Comparison of ENCODE assay signal across 34 mouse cellular contexts in the genomic region with DNA sequence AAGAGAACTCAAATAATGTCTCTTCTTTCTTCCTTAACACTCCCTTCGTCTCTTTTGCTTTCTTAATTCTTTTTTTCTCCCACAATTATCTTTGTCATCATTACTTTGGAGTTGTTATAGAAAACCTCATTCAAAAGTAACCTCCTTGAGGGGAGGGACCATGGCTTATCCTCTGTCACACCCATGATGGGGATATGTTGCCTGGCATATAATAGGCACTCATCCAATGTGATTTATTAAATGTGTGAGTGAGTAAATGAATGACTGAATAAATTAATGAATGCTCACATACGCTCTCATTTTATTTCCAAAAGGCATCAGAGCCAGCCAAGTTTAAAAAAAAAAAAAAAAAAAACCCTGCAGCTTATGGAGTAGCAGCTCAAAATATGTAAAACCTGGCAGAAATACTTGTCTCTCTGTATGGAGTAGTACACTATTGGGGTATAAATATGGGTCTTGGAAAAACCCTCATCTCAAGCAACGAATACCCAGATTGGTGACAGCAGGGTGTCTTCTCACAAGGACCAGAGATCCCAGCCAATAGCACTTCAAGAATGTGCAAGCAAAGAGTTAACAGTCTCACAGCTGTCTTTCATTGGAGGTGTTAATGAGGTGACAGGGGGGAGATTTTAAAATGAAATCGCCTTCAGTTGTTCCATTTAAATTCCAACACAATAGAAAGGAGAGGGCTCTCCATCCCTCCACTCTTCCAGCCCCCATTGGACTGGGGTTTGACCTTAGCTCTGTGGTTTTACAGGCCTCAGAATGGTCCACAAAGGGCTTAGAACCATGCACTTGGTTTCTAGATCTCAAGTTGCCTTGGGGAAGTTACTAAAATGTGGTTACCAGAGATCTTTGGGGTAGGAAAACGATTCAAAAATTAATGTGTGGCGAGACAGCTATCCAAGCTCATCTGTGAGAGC.
A peak's percentile ranks its signal among the peaks of the same experiment; 100 is the strongest.
DNase-seq lines count a peak whose midpoint lies in the region; ATAC-seq and TF ChIP-seq lines count a peak whose summit lies in the region.
"Had no signal": no experiment of that assay in that cellular context is flagged by ENCODE, and none has a peak within 500 bp of the region (broad histone marks: within the 10 kb centered on the region; RNA-seq: fewer than 3 reads in every experiment).

No protein-coding gene starts in this region.

- H3K4me2 ChIP-seq in lung, embryonic 16.5 days (ENCODE audit: low read depth, low read length), result no peak overlapping the region
- no peak overlapping the region for H3K4me2 ChIP-seq in forebrain, embryonic 15.5 days (replicated peaks)
- H3K4me2 ChIP-seq in limb, embryonic 15.5 days, result no peak overlapping the region
- no peak overlapping the region for H3K4me2 ChIP-seq in liver, postnatal 0 days (ENCODE audit: low read depth, low read length)
- H3K4me2 ChIP-seq: embryonic facial prominence, embryonic 12.5 days; heart, embryonic 11.5 days; hindbrain, embryonic 12.5 days; intestine, embryonic 15.5 days; liver, embryonic 12.5 days; midbrain, embryonic 13.5 days; neural tube, embryonic 15.5 days had no signal

- WGBS in lung, embryonic 16.5 days, result 48% methylated on average over 6 of the region's 6 CpGs
- WGBS in forebrain, embryonic 15.5 days, result 52% methylated on average over 6 of the region's 6 CpGs
- WGBS in limb, embryonic 10.5 days, result 62% methylated on average over 6 of the region's 6 CpGs
- 36% methylated on average over 6 of the region's 6 CpGs for WGBS in limb, embryonic 15.5 days
- 55% methylated on average over 6 of the region's 6 CpGs for WGBS in liver, postnatal 0 days (ENCODE audit: insufficient replicate concordance)

- no peak for TF ChIP-seq CTCF in liver, postnatal 0 days (IDR thresholded peaks at IDR 0.05; ENCODE audit: low read depth)

- H3K4me3 ChIP-seq in lung, embryonic 16.5 days (ENCODE audit: low read length), result no peak overlapping the region
- no peak overlapping the region for H3K4me3 ChIP-seq in forebrain, embryonic 15.5 days
- no peak overlapping the region for H3K4me3 ChIP-seq in limb, embryonic 10.5 days
- no peak overlapping the region for H3K4me3 ChIP-seq in limb, embryonic 15.5 days
- H3K4me3 ChIP-seq in liver, postnatal 0 days (ENCODE audit: low read depth, low read length), result no peak overlapping the region
- H3K4me3 ChIP-seq: embryonic facial prominence, embryonic 12.5 days; hindbrain, embryonic 12.5 days; intestine, embryonic 15.5 days; layer of hippocampus, adult 2 months; liver, embryonic 12.5 days; midbrain, embryonic 13.5 days; neural tube, embryonic 15.5 days had no signal

- H3K4me1 ChIP-seq in lung, embryonic 16.5 days (replicated peaks; ENCODE audit: control insufficient read depth, insufficient read depth, low read length), result no peaks in the 10 kb centered on the region
- H3K4me1 ChIP-seq in forebrain, embryonic 15.5 days, result no peaks in the 10 kb centered on the region
- peaks cover 19% of the 10 kb centered on the region for H3K4me1 ChIP-seq in limb, embryonic 10.5 days
- H3K4me1 ChIP-seq in limb, embryonic 15.5 days, result peaks cover 13% of the 10 kb centered on the region
- no peaks in the 10 kb centered on the region for H3K4me1 ChIP-seq in liver, postnatal 0 days (ENCODE audit: insufficient read depth)
- H3K4me1 ChIP-seq: hindbrain, embryonic 12.5 days; intestine, embryonic 15.5 days; liver, embryonic 12.5 days; midbrain, embryonic 13.5 days; neural tube, embryonic 15.5 days had no signal

- TF ChIP-seq EP300 in liver, postnatal 0 days (IDR thresholded peaks at IDR 0.05; ENCODE audit: low read depth), result no peak

- H3K9me3 ChIP-seq in lung, embryonic 16.5 days (ENCODE audit: control insufficient read depth, low read length), result no peaks in the 10 kb centered on the region
- H3K9me3 ChIP-seq in forebrain, embryonic 15.5 days, result no peaks in the 10 kb centered on the region
- no peaks in the 10 kb centered on the region for H3K9me3 ChIP-seq in limb, embryonic 10.5 days (replicated peaks)
- H3K9me3 ChIP-seq in limb, embryonic 15.5 days, result no peaks in the 10 kb centered on the region
- H3K9me3 ChIP-seq in liver, postnatal 0 days (ENCODE audit: low read length), result no peaks in the 10 kb centered on the region
- H3K9me3 ChIP-seq: embryonic facial prominence, embryonic 12.5 days; hindbrain, embryonic 12.5 days; intestine, embryonic 15.5 days; liver, embryonic 12.5 days; midbrain, embryonic 13.5 days; neural tube, embryonic 15.5 days had no signal

- no peak overlapping the region for H3K27ac ChIP-seq in lung, embryonic 16.5 days (ENCODE audit: low read length)
- H3K27ac ChIP-seq in forebrain, embryonic 15.5 days (replicated peaks), result peak overlapping the region; percentile 84
- 0 out of 2 replicates have a peak overlapping the region, but pooled peaks have one; percentile 53 for H3K27ac ChIP-seq in limb, embryonic 10.5 days
- peak overlapping the region; percentile 72 for H3K27ac ChIP-seq in limb, embryonic 15.5 days
- no peak overlapping the region for H3K27ac ChIP-seq in liver, postnatal 0 days (ENCODE audit: low read depth)
- H3K27ac ChIP-seq: embryonic facial prominence, embryonic 12.5 days; hindbrain, embryonic 12.5 days; hindbrain, postnatal 0 days; intestine, embryonic 15.5 days; layer of hippocampus, adult 2 months; liver, embryonic 12.5 days; macrophage; midbrain, embryonic 13.5 days; neural tube, embryonic 15.5 days; stomach, postnatal 0 days had no signal

- 0 out of 2 replicates have a peak, but pooled peaks have one; percentile 20 for ATAC-seq in lung, embryonic 16.5 days (ENCODE audit: low read depth)
- peak; percentile 94 for ATAC-seq in forebrain, embryonic 15.5 days (replicated peaks)
- ATAC-seq in limb, embryonic 15.5 days (ENCODE audit: insufficient number of reproducible peaks, low FRiP score, low TSS enrichment, low read depth), result peak; percentile 65
- no peak for ATAC-seq in liver, postnatal 0 days
- ATAC-seq: activated CD4-positive, CD25-positive, alpha-beta regulatory T cell, adult 4 months; hindbrain, postnatal 0 days; intestine, embryonic 15.5 days; liver, embryonic 12.5 days; midbrain, embryonic 13.5 days had no signal

- H3K36me3 ChIP-seq in lung, embryonic 16.5 days (ENCODE audit: control insufficient read depth, insufficient read depth, low read length), result no peaks in the 10 kb centered on the region
- H3K36me3 ChIP-seq in forebrain, embryonic 15.5 days, result no peaks in the 10 kb centered on the region
- no peaks in the 10 kb centered on the region for H3K36me3 ChIP-seq in limb, embryonic 10.5 days
- no peaks in the 10 kb centered on the region for H3K36me3 ChIP-seq in limb, embryonic 15.5 days
- no peaks in the 10 kb centered on the region for H3K36me3 ChIP-seq in liver, postnatal 0 days (replicated peaks; ENCODE audit: insufficient read depth, low read length)
- H3K36me3 ChIP-seq: embryonic facial prominence, embryonic 12.5 days; hindbrain, embryonic 12.5 days; intestine, embryonic 15.5 days; liver, embryonic 12.5 days; midbrain, embryonic 13.5 days; neural tube, embryonic 15.5 days had no signal

- H3K9ac ChIP-seq in lung, embryonic 16.5 days (ENCODE audit: low read length), result no peak overlapping the region
- H3K9ac ChIP-seq in forebrain, embryonic 15.5 days (replicated peaks), result no peak overlapping the region
- H3K9ac ChIP-seq in limb, embryonic 15.5 days, result no peak overlapping the region
- H3K9ac ChIP-seq in liver, postnatal 0 days (replicated peaks), result no peak overlapping the region
- H3K9ac ChIP-seq: embryonic facial prominence, embryonic 12.5 days; hindbrain, embryonic 12.5 days; intestine, embryonic 15.5 days; liver, embryonic 12.5 days; midbrain, embryonic 13.5 days; neural tube, embryonic 15.5 days had no signal

- DNase-seq in lung, postnatal 4 days, result no peak
- DNase-seq in limb, embryonic 10.5 days (ENCODE audit: low spot score), result no peak
- DNase-seq in liver, postnatal 0 days, result no peak
- DNase-seq in urinary bladder, postnatal 10 days (ENCODE audit: low spot score), result no peak
- no peak for DNase-seq in thymus, postnatal 14 days
- DNase-seq: adrenal gland, adult 2 months; B cell, adult 2 months; cerebellum, adult 11 months; cerebellum, adult 9-11 months; embryo, embryonic 11 days; gastrocnemius, postnatal 14 days; heart, postnatal 36 days; kidney, adult 2 months; kidney, postnatal 36 days; lung, adult 18-20 months; right cerebral cortex, adult 18-20 months; thymus, adult 18-20 months; thymus, postnatal 4 days had no signal

- no peaks in the 10 kb centered on the region for H3K27me3 ChIP-seq in lung, embryonic 16.5 days (ENCODE audit: control insufficient read depth, insufficient read depth, low read depth, low read length)
- H3K27me3 ChIP-seq in forebrain, embryonic 15.5 days, result no peaks in the 10 kb centered on the region
- peaks cover 11% of the 10 kb centered on the region; the same call in 1 of the 2 replicates for H3K27me3 ChIP-seq in limb, embryonic 10.5 days (ENCODE audit: low read depth, poor library complexity, severe bottlenecking)
- no peaks in the 10 kb centered on the region for H3K27me3 ChIP-seq in limb, embryonic 15.5 days
- H3K27me3 ChIP-seq in liver, postnatal 0 days (ENCODE audit: insufficient read depth, low read length), result no peaks in the 10 kb centered on the region
- H3K27me3 ChIP-seq: CH12.LX; embryonic facial prominence, embryonic 12.5 days; hindbrain, embryonic 12.5 days; intestine, embryonic 15.5 days; liver, embryonic 12.5 days; midbrain, embryonic 13.5 days; neural tube, embryonic 15.5 days had no signal

Comparison
In these comparisons a context has a peak if more than half of its experiments do, and no peak if none do; other contexts are left out.
1. H3K27ac ChIP-seq: peak in forebrain, embryonic 15.5 days (single experiment), limb, embryonic 10.5 days (single experiment) and limb, embryonic 15.5 days (single experiment); none in lung, embryonic 16.5 days (single experiment) and liver, postnatal 0 days (single experiment).